Mouse (Mus musculus): Measurements from ENCODE around the gene Fam234b. TPM values are rescaled to one million over a fixed set of nuclear protein-coding genes. Genes with fewer than 3 reads are reported as not detected.

The Fam234b gene
- polyA plus RNA-seq, 1 experiment from 2014 or later: 103 TPM

DNA sequence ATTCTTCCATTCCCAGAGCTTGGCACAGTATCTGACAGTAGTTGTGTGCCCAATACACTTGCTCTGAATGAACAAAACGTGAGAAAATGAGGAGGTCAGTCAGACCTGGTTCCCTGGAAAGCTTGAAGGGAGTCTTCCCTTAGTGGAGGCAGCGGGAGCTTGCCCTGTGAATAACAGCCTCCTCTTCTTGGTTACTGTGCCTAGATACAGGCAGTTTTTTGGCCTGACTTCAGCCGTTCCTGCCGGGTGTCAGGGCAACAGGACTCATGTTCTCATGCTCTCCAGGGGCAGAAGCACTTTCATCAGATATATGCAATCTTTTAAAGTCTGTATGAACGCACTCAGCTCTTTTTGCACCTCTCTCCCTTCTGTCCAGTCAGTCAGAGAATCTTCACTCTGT, 81.5 kb downstream of the Fam234b start:
- no peak overlapping the region for H3K4me2 ChIP-seq (ENCODE audit: low read length)
- H3K27ac ChIP-seq (ENCODE audit: low read length): no peak overlapping the region
- H3K9me3 ChIP-seq (ENCODE audit: control insufficient read depth, low read length): no peaks in the 10 kb centered on the region
- H3K36me3 ChIP-seq (ENCODE audit: control insufficient read depth, insufficient read depth): no peaks in the 10 kb centered on the region
- no peak overlapping the region for H3K9ac ChIP-seq (replicated peaks; ENCODE audit: low read depth, low read length)
- H3K4me3 ChIP-seq (replicated peaks; ENCODE audit: low read length): no peak overlapping the region
- 67% methylated on average over 5 of the region's 5 CpGs for WGBS
- no peak for ATAC-seq
- H3K4me1 ChIP-seq (replicated peaks; ENCODE audit: control insufficient read depth, insufficient read depth, low read length): no peaks in the 10 kb centered on the region
- H3K27me3 ChIP-seq (replicated peaks; ENCODE audit: control insufficient read depth, insufficient read depth, low read length): no peaks in the 10 kb centered on the region

GRCm38 (mm10) chr6:135279856-135280255, 82.1 kb downstream of the Fam234b start:
- WGBS: 52% methylated on average over 10 of the region's 10 CpGs
- Histone ChIP-seq H3K9me3 (ENCODE audit: control insufficient read depth, low read length) (no peaks in the 10 kb centered on the region), H3K4me1 (replicated peaks; ENCODE audit: control insufficient read depth, insufficient read depth, low read length) (no peaks in the 10 kb centered on the region), H3K36me3 (ENCODE audit: control insufficient read depth, insufficient read depth) (no peaks in the 10 kb centered on the region), H3K4me3 (replicated peaks; ENCODE audit: low read length) (no peak overlapping the region), H3K27ac (ENCODE audit: low read length) (no peak overlapping the region), H3K27me3 (replicated peaks; ENCODE audit: control insufficient read depth, insufficient read depth, low read length) (no peaks in the 10 kb centered on the region), H3K9ac (replicated peaks; ENCODE audit: low read depth, low read length) (no peak overlapping the region), H3K4me2 (ENCODE audit: low read length) (no peak overlapping the region)
- ATAC-seq: no peak

DNA sequence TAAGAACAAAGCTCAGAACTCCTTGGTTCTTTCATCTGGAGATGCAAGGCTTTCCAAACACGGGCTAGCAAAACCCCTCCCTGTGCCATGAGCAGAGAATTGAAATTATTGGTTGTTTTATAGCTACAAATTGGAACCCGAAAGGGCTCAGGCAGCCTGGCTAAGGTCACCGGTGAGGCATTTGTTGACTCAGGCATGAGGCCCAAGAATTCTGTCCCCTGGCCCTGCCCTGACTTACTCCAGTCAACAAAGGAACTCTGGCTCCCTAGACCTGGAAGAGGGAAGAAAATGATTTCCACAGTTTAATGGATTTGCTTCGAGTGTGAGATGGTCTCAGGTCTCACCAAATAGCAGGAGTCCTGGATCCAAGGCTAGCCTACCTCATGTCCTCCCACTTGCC, 94.6 kb downstream of the Fam234b start:
- no peak overlapping the region for H3K4me3 ChIP-seq (replicated peaks; ENCODE audit: low read length)
- no peak overlapping the region for H3K9ac ChIP-seq (replicated peaks; ENCODE audit: low read depth, low read length)
- peaks cover 3% of the 10 kb centered on the region; the same call in 1 of the 2 replicates for H3K4me1 ChIP-seq (replicated peaks; ENCODE audit: control insufficient read depth, insufficient read depth, low read length)
- H3K9me3 ChIP-seq (ENCODE audit: control insufficient read depth, low read length): no peaks in the 10 kb centered on the region
- H3K27me3 ChIP-seq (replicated peaks; ENCODE audit: control insufficient read depth, insufficient read depth, low read length): no peaks in the 10 kb centered on the region
- H3K36me3 ChIP-seq (ENCODE audit: control insufficient read depth, insufficient read depth): no peaks in the 10 kb centered on the region
- H3K4me2 ChIP-seq (ENCODE audit: low read length): no peak overlapping the region
- 78% methylated on average over 4 of the region's 4 CpGs for WGBS
- ATAC-seq: no peak
- H3K27ac ChIP-seq (ENCODE audit: low read length): no peak overlapping the region

DNA sequence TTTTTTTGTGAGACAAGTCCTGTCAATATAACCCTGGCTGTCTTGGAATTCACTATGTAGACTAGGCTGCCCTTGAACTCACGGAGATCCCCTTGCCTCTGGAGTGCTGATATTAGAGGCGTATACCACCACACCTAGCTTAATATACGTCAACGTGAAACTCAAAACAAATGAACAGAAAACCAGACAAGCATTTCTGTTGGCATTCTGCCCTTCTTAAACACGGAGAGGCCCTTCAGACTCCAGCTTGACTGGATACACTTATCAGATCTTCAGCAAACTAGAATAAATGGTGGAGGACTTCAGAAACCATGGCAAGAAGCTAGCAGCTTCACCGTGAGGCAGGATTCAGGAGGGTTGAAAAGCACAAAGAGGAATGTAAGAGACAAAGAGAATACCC, 96.4 kb downstream of the Fam234b start:
- Histone ChIP-seq H3K27ac (ENCODE audit: low read length) (no peak overlapping the region), H3K4me2 (ENCODE audit: low read length) (no peak overlapping the region), H3K4me1 (replicated peaks; ENCODE audit: control insufficient read depth, insufficient read depth, low read length) (peaks cover 3% of the 10 kb centered on the region; the same call in 1 of the 2 replicates), H3K36me3 (ENCODE audit: control insufficient read depth, insufficient read depth) (no peaks in the 10 kb centered on the region), H3K9ac (replicated peaks; ENCODE audit: low read depth, low read length) (no peak overlapping the region), H3K4me3 (replicated peaks; ENCODE audit: low read length) (no peak overlapping the region), H3K9me3 (ENCODE audit: control insufficient read depth, low read length) (no peaks in the 10 kb centered on the region), H3K27me3 (replicated peaks; ENCODE audit: control insufficient read depth, insufficient read depth, low read length) (no peaks in the 10 kb centered on the region)
- no peak for ATAC-seq
- whole genome bisulfite sequencing: 82% methylated on average over 6 of the region's 6 CpGs

Other genes with a start within 250 kb of the Fam234b start
- 4.2 and 4.8 TPM in 2 replicates for gene Apold1, start 216.3 kb upstream of the Fam234b start, polyA plus RNA-seq (2015; fragmentation: Nextera tagmentation; extraction: Ambion mirVana)
- gene Ddx47, start 186.4 kb upstream of the Fam234b start, polyA plus RNA-seq (2015; fragmentation: Nextera tagmentation; extraction: Ambion mirVana): 90.4 and 96.9 TPM in 2 replicates
- 0.37 and 0.81 TPM in 2 replicates for gene Gprc5a, start 132.3 kb upstream of the Fam234b start, polyA plus RNA-seq (2015; fragmentation: Nextera tagmentation; extraction: Ambion mirVana)
- not detected in 2 replicates for gene Gprc5d, start 79.7 kb upstream of the Fam234b start, polyA plus RNA-seq (2015; fragmentation: Nextera tagmentation; extraction: Ambion mirVana)
- 2.7 and 4.8 TPM in 2 replicates for gene Hebp1, start within 50 bp of the Fam234b start, polyA plus RNA-seq (2015; fragmentation: Nextera tagmentation; extraction: Ambion mirVana)
- gene Gsg1, start 56.4 kb downstream of the Fam234b start, polyA plus RNA-seq (2015; fragmentation: Nextera tagmentation; extraction: Ambion mirVana): 0.32 TPM in 1 of 2 replicates, not detected in the other
- gene Pbp2, start 112.4 kb downstream of the Fam234b start, polyA plus RNA-seq (2015; fragmentation: Nextera tagmentation; extraction: Ambion mirVana): not detected in 2 replicates
- gene Emp1, start 164.6 kb downstream of the Fam234b start, polyA plus RNA-seq (2015; fragmentation: Nextera tagmentation; extraction: Ambion mirVana): 4.7 and 9.2 TPM in 2 replicates

All from forebrain, embryonic 16.5 days (tissue).